Mouse (Mus musculus): ENCODE results near the gene Gm37240. TPM values are rescaled to one million over a fixed set of nuclear protein-coding genes. Genes with fewer than 3 reads are reported as not detected.

The Gm37240 gene
- polyA plus RNA-seq, 1 experiment from 2014 or later = 0.93 TPM

- no peak overlapping the region for H3K4me3 ChIP-seq (ENCODE audit: low read length)
- no peaks in the 10 kb centered on the region for H3K36me3 ChIP-seq (ENCODE audit: control insufficient read depth, insufficient read depth, low read length)
- no peaks in the 10 kb centered on the region for H3K27me3 ChIP-seq (replicated peaks; ENCODE audit: control insufficient read depth, insufficient read depth, low read length)
- H3K27ac ChIP-seq (ENCODE audit: low read depth, low read length) = no peak overlapping the region
- ATAC-seq = no peak
- H3K9me3 ChIP-seq (ENCODE audit: control insufficient read depth, low read length) = no peaks in the 10 kb centered on the region
- WGBS = 79% methylated on average over 10 of the region's 10 CpGs
- H3K4me2 ChIP-seq (ENCODE audit: low read length) = no peak overlapping the region
- no peak overlapping the region for H3K9ac ChIP-seq (ENCODE audit: low read depth, low read length)
- H3K4me1 ChIP-seq (ENCODE audit: control insufficient read depth, insufficient read depth, low read depth, low read length) = no peaks in the 10 kb centered on the region; the same call in 1 of the 2 replicates
Observed at GRCm38 (mm10) chr3:85160816-85161215, 726.5 kb downstream of the Gm37240 start.

- WGBS = 76% methylated on average over 6 of the region's 6 CpGs
- no peak overlapping the region for H3K4me3 ChIP-seq (ENCODE audit: low read length)
- no peaks in the 10 kb centered on the region for H3K36me3 ChIP-seq (ENCODE audit: control insufficient read depth, insufficient read depth, low read length)
- H3K9me3 ChIP-seq (ENCODE audit: control insufficient read depth, low read length) = no peaks in the 10 kb centered on the region
- no peak overlapping the region for H3K4me2 ChIP-seq (ENCODE audit: low read length)
- no peak overlapping the region for H3K9ac ChIP-seq (ENCODE audit: low read depth, low read length)
- no peak overlapping the region for H3K27ac ChIP-seq (ENCODE audit: low read depth, low read length)
- H3K4me1 ChIP-seq (ENCODE audit: control insufficient read depth, insufficient read depth, low read depth, low read length) = no peaks in the 10 kb centered on the region; the same call in 1 of the 2 replicates
- no peaks in the 10 kb centered on the region for H3K27me3 ChIP-seq (replicated peaks; ENCODE audit: control insufficient read depth, insufficient read depth, low read length)
- no peak for ATAC-seq
Observed at GRCm38 (mm10) chr3:85159631-85160030, 727.7 kb downstream of the Gm37240 start.

GRCm38 (mm10) chr3:85148816-85149215 lies 738.5 kb downstream of the Gm37240 start:
- H3K4me1 ChIP-seq (ENCODE audit: control insufficient read depth, insufficient read depth, low read depth, low read length) = no peaks in the 10 kb centered on the region
- WGBS = 79% methylated on average over 4 of the region's 4 CpGs
- H3K27me3 ChIP-seq (replicated peaks; ENCODE audit: control insufficient read depth, insufficient read depth, low read length) = no peaks in the 10 kb centered on the region
- H3K36me3 ChIP-seq (ENCODE audit: control insufficient read depth, insufficient read depth, low read length) = no peaks in the 10 kb centered on the region
- no peak for ATAC-seq
- no peak overlapping the region for H3K9ac ChIP-seq (ENCODE audit: low read depth, low read length)
- no peak overlapping the region for H3K27ac ChIP-seq (ENCODE audit: low read depth, low read length)
- no peak overlapping the region for H3K4me3 ChIP-seq (ENCODE audit: low read length)
- H3K4me2 ChIP-seq (ENCODE audit: low read length) = no peak overlapping the region
- H3K9me3 ChIP-seq (ENCODE audit: control insufficient read depth, low read length) = no peaks in the 10 kb centered on the region

GRCm38 (mm10) chr3:85148038-85148550 lies 739.2 kb downstream of the Gm37240 start:
- Histone ChIP-seq H3K27me3 (replicated peaks; ENCODE audit: control insufficient read depth, insufficient read depth, low read length) (no peaks in the 10 kb centered on the region), H3K27ac (ENCODE audit: low read depth, low read length) (no peak overlapping the region), H3K4me2 (ENCODE audit: low read length) (no peak overlapping the region), H3K9ac (ENCODE audit: low read depth, low read length) (no peak overlapping the region), H3K4me1 (ENCODE audit: control insufficient read depth, insufficient read depth, low read depth, low read length) (no peaks in the 10 kb centered on the region), H3K36me3 (ENCODE audit: control insufficient read depth, insufficient read depth, low read length) (no peaks in the 10 kb centered on the region), H3K4me3 (ENCODE audit: low read length) (no peak overlapping the region), H3K9me3 (ENCODE audit: control insufficient read depth, low read length) (no peaks in the 10 kb centered on the region)
- ATAC-seq = no peak
- WGBS = 82% methylated on average over 6 of the region's 6 CpGs

- Histone ChIP-seq H3K4me3 (ENCODE audit: low read length) (no peak overlapping the region), H3K4me1 (ENCODE audit: control insufficient read depth, insufficient read depth, low read depth, low read length) (no peaks in the 10 kb centered on the region), H3K27me3 (replicated peaks; ENCODE audit: control insufficient read depth, insufficient read depth, low read length) (no peaks in the 10 kb centered on the region), H3K36me3 (ENCODE audit: control insufficient read depth, insufficient read depth, low read length) (no peaks in the 10 kb centered on the region), H3K27ac (ENCODE audit: low read depth, low read length) (no peak overlapping the region), H3K9me3 (ENCODE audit: control insufficient read depth, low read length) (no peaks in the 10 kb centered on the region), H3K9ac (ENCODE audit: low read depth, low read length) (no peak overlapping the region), H3K4me2 (ENCODE audit: low read length) (no peak overlapping the region)
- WGBS = 45% methylated on average over 7 of the region's 7 CpGs
- no peak for ATAC-seq
Observed at GRCm38 (mm10) chr3:85145568-85145967, 741.8 kb downstream of the Gm37240 start.

GRCm38 (mm10) chr3:85145076-85145475 lies 742.2 kb downstream of the Gm37240 start:
- H3K4me3 ChIP-seq (ENCODE audit: low read length) = no peak overlapping the region
- H3K9me3 ChIP-seq (ENCODE audit: control insufficient read depth, low read length) = no peaks in the 10 kb centered on the region
- no peaks in the 10 kb centered on the region for H3K27me3 ChIP-seq (replicated peaks; ENCODE audit: control insufficient read depth, insufficient read depth, low read length)
- 92% methylated on average over 4 of the region's 4 CpGs for WGBS
- no peak overlapping the region for H3K4me2 ChIP-seq (ENCODE audit: low read length)
- no peak overlapping the region for H3K27ac ChIP-seq (ENCODE audit: low read depth, low read length)
- H3K4me1 ChIP-seq (ENCODE audit: control insufficient read depth, insufficient read depth, low read depth, low read length) = no peaks in the 10 kb centered on the region
- no peaks in the 10 kb centered on the region for H3K36me3 ChIP-seq (ENCODE audit: control insufficient read depth, insufficient read depth, low read length)
- no peak for ATAC-seq
- H3K9ac ChIP-seq (ENCODE audit: low read depth, low read length) = no peak overlapping the region

GRCm38 (mm10) chr3:85144425-85144824 lies 742.9 kb downstream of the Gm37240 start:
- no peak overlapping the region for H3K4me3 ChIP-seq (ENCODE audit: low read length)
- 85% methylated on average over 3 of the region's 3 CpGs for WGBS

GRCm38 (mm10) chr3:85140488-85140887 lies 746.8 kb downstream of the Gm37240 start:
- Histone ChIP-seq H3K4me1 (ENCODE audit: control insufficient read depth, insufficient read depth, low read depth, low read length) (no peaks in the 10 kb centered on the region), H3K9me3 (ENCODE audit: control insufficient read depth, low read length) (no peaks in the 10 kb centered on the region), H3K27ac (ENCODE audit: low read depth, low read length) (no peak overlapping the region), H3K27me3 (replicated peaks; ENCODE audit: control insufficient read depth, insufficient read depth, low read length) (no peaks in the 10 kb centered on the region), H3K9ac (ENCODE audit: low read depth, low read length) (no peak overlapping the region), H3K4me2 (ENCODE audit: low read length) (no peak overlapping the region), H3K36me3 (ENCODE audit: control insufficient read depth, insufficient read depth, low read length) (no peaks in the 10 kb centered on the region), H3K4me3 (ENCODE audit: low read length) (no peak overlapping the region)
- WGBS = 24% methylated on average over 7 of the region's 7 CpGs
- ATAC-seq = no peak

More at GRCm38 (mm10) chr3:85144425-85144824, 742.9 kb downstream of the Gm37240 start:
- Histone ChIP-seq H3K4me2 (ENCODE audit: low read length) (no peak overlapping the region), H3K27me3 (replicated peaks; ENCODE audit: control insufficient read depth, insufficient read depth, low read length) (no peaks in the 10 kb centered on the region), H3K36me3 (ENCODE audit: control insufficient read depth, insufficient read depth, low read length) (no peaks in the 10 kb centered on the region), H3K27ac (ENCODE audit: low read depth, low read length) (no peak overlapping the region), H3K9me3 (ENCODE audit: control insufficient read depth, low read length) (no peaks in the 10 kb centered on the region), H3K9ac (ENCODE audit: low read depth, low read length) (no peak overlapping the region), H3K4me1 (ENCODE audit: control insufficient read depth, insufficient read depth, low read depth, low read length) (no peaks in the 10 kb centered on the region)
- ATAC-seq = no peak

- no peak for ATAC-seq
- WGBS = 40% methylated on average over 2 of the region's 2 CpGs
- Histone ChIP-seq H3K4me1 (ENCODE audit: control insufficient read depth, insufficient read depth, low read depth, low read length) (no peaks in the 10 kb centered on the region), H3K36me3 (ENCODE audit: control insufficient read depth, insufficient read depth, low read length) (no peaks in the 10 kb centered on the region), H3K9me3 (ENCODE audit: control insufficient read depth, low read length) (no peaks in the 10 kb centered on the region), H3K4me3 (ENCODE audit: low read length) (no peak overlapping the region), H3K9ac (ENCODE audit: low read depth, low read length) (no peak overlapping the region), H3K27me3 (replicated peaks; ENCODE audit: control insufficient read depth, insufficient read depth, low read length) (no peaks in the 10 kb centered on the region), H3K4me2 (ENCODE audit: low read length) (no peak overlapping the region), H3K27ac (ENCODE audit: low read depth, low read length) (no peak overlapping the region)
Observed at GRCm38 (mm10) chr3:85138407-85138806, 748.9 kb downstream of the Gm37240 start.

- no peaks in the 10 kb centered on the region for H3K27me3 ChIP-seq (replicated peaks; ENCODE audit: control insufficient read depth, insufficient read depth, low read length)
- 71% methylated on average over 4 of the region's 4 CpGs for WGBS
- no peak overlapping the region for H3K9ac ChIP-seq (ENCODE audit: low read depth, low read length)
- H3K4me2 ChIP-seq (ENCODE audit: low read length) = no peak overlapping the region
- no peak overlapping the region for H3K27ac ChIP-seq (ENCODE audit: low read depth, low read length)
- no peak overlapping the region for H3K4me3 ChIP-seq (ENCODE audit: low read length)
- H3K4me1 ChIP-seq (ENCODE audit: control insufficient read depth, insufficient read depth, low read depth, low read length) = no peaks in the 10 kb centered on the region
- no peak for ATAC-seq
- H3K36me3 ChIP-seq (ENCODE audit: control insufficient read depth, insufficient read depth, low read length) = no peaks in the 10 kb centered on the region
- H3K9me3 ChIP-seq (ENCODE audit: control insufficient read depth, low read length) = no peaks in the 10 kb centered on the region
Observed at GRCm38 (mm10) chr3:85133561-85133960, 753.8 kb downstream of the Gm37240 start.

Data from hindbrain, embryonic 16.5 days (tissue).